Mouse (Mus musculus) CH12.LX (cell line): ENCODE measurements at regions not wholly inside any gene's neighbourhood (a gene's known extent, or its start where the extent isn't known, plus 50 kb on each side); places are given as distances from the start of the nearest gene placed in this dataset.

Experiments used
- DNase-seq: peaks from one replicate; pipeline ENCODE4 v3.0.0-alpha.2; 2013; ENCODE audit errors: extremely low read depth
- H3K27ac ChIP-seq: 2 replicates; pipeline ENCODE4 v1.5.1; 2012; ENCODE audit warnings: low read depth, mild to moderate bottlenecking, control low read depth, moderate library complexity; ENCODE audit not compliant: insufficient read depth
- H3K27me3 ChIP-seq: replicated peaks from 2 replicates; pipeline ENCODE3; 2012; ENCODE audit warnings: inconsistent platforms
- H3K36me3 ChIP-seq, 2 experiments: replicated peaks in 1 of 2; 2 replicates each; pipeline versions ENCODE3 to v1.6.1; 2012; ENCODE audit warnings: inconsistent platforms in 1 of 2, low read length in 1 of 2, mild to moderate bottlenecking in 1 of 2, mixed read lengths in 1 of 2, moderate library complexity in 1 of 2; ENCODE audit not compliant: control insufficient read depth in 1 of 2, insufficient read depth in 1 of 2
- H3K4me1 ChIP-seq, 2 experiments: 2 replicates each; pipeline ENCODE4 v1.6.1; 2012; ENCODE audit warnings: inconsistent platforms in 1 of 2, moderate library complexity in 1 of 2; ENCODE audit not compliant: insufficient read depth in 2 of 2, control insufficient read depth in 1 of 2
- H3K4me2 ChIP-seq: 2 replicates; pipeline ENCODE4 v1.6.1; 2012; ENCODE audit warnings: low read depth, mild to moderate bottlenecking, control low read depth; ENCODE audit not compliant: poor library complexity, insufficient read depth, severe bottlenecking
- H3K4me3 ChIP-seq, 3 experiments: fragments of 150-350 bp in 1 of 3; sonication (generic) in 1 of 3; replicated peaks in 1 of 3; 2 replicates each; pipeline versions ENCODE3 to v1.5.1; 2011 to 2012; ENCODE audit warnings: low read depth in 2 of 3, low read length in 2 of 3, mild to moderate bottlenecking in 2 of 3, moderate library complexity in 2 of 3, control low read depth in 1 of 3, improper control_type of control experiment in 1 of 3, inconsistent platforms in 1 of 3, mixed read lengths in 1 of 3; ENCODE audit not compliant: poor library complexity in 1 of 3
- H3K79me2 ChIP-seq: replicated peaks from 2 replicates; pipeline ENCODE4 v1.6.1; 2012; ENCODE audit warnings: mild to moderate bottlenecking, moderate library complexity; ENCODE audit not compliant: control insufficient read depth, poor library complexity, insufficient read depth, severe bottlenecking; ENCODE audit errors: extremely low read depth
- H3K9ac ChIP-seq: 2 replicates; pipeline ENCODE4 v1.6.1; 2012; ENCODE audit warnings: low read depth, mild to moderate bottlenecking, control low read depth, moderate library complexity; ENCODE audit not compliant: insufficient read depth
- H3K9me3 ChIP-seq: replicated peaks from 2 replicates; pipeline ENCODE3; 2012; ENCODE audit warnings: low read length, inconsistent platforms, mixed read lengths
- BHLHE40 ChIP-seq: IDR thresholded peaks from 2 replicates; pipeline ENCODE4 v1.6.1; 2011; ENCODE audit warnings: mild to moderate bottlenecking, low read depth, low read length, improper control_type of control experiment
- CHD2 ChIP-seq: IDR thresholded peaks from 2 replicates; pipeline ENCODE4 v1.6.1; 2011; ENCODE audit warnings: low read length, improper control_type of control experiment
- CTCF ChIP-seq, 2 experiments: IDR thresholded peaks in 1 of 2; conservative IDR thresholded peaks in 1 of 2; 2 replicates each; pipeline ENCODE4 v1.5.1; 2011 to 2012; ENCODE audit warnings: low read depth in 2 of 2, low read length in 2 of 2, improper control_type of control experiment in 1 of 2, inconsistent platforms in 1 of 2, mild to moderate bottlenecking in 1 of 2, moderate library complexity in 1 of 2
- E2F4 ChIP-seq: IDR thresholded peaks from 2 replicates; pipeline ENCODE4 v1.6.1; 2011; ENCODE audit warnings: low read depth, low read length, improper control_type of control experiment; ENCODE audit not compliant: insufficient replicate concordance
- ETS1 ChIP-seq: conservative IDR thresholded peaks from 2 replicates; pipeline ENCODE4 v1.6.1; 2012; ENCODE audit warnings: low read depth, mild to moderate bottlenecking, inconsistent platforms, low read length, improper control_type of control experiment, moderate library complexity
- GABPA ChIP-seq: IDR thresholded peaks from 2 replicates; pipeline ENCODE4 v1.6.1; 2012; ENCODE audit warnings: low read depth, low read length, improper control_type of control experiment, inconsistent platforms; ENCODE audit not compliant: insufficient replicate concordance
- HCFC1 ChIP-seq: IDR thresholded peaks from 2 replicates; pipeline ENCODE4 v1.6.1; 2012; ENCODE audit warnings: low read depth, mild to moderate bottlenecking, inconsistent platforms, low read length, improper control_type of control experiment
- JUN ChIP-seq: IDR thresholded peaks from 2 replicates; pipeline ENCODE4 v1.6.1; 2011; ENCODE audit warnings: low read depth, mild to moderate bottlenecking, low read length, improper control_type of control experiment, moderate library complexity; ENCODE audit not compliant: insufficient read depth
- MAX ChIP-seq: IDR thresholded peaks from 2 replicates; pipeline ENCODE4 v1.6.1; 2011; ENCODE audit warnings: low read length, improper control_type of control experiment
- MAZ ChIP-seq: IDR thresholded peaks from 2 replicates; pipeline ENCODE4 v1.6.1; 2012; ENCODE audit warnings: low read depth, mild to moderate bottlenecking, inconsistent platforms, low read length, improper control_type of control experiment, moderate library complexity
- MEF2A ChIP-seq: IDR thresholded peaks from 2 replicates; pipeline ENCODE4 v1.6.1; 2014; ENCODE audit warnings: low read depth, mild to moderate bottlenecking, inconsistent platforms, low read length, improper control_type of control experiment, borderline replicate concordance
- MYC ChIP-seq: IDR thresholded peaks from 2 replicates; pipeline ENCODE4 v1.6.1; 2011; ENCODE audit warnings: low read depth, mild to moderate bottlenecking, improper control_type of control experiment, low read length
- NELFE ChIP-seq: IDR thresholded peaks from 2 replicates; pipeline ENCODE4 v1.6.1; 2011; ENCODE audit warnings: low read depth, low read length, improper control_type of control experiment
- PAX5 ChIP-seq: IDR thresholded peaks from 2 replicates; pipeline ENCODE4 v1.6.1; 2012; ENCODE audit warnings: low read length, inconsistent platforms, mixed read lengths
- POLR2A ChIP-seq: IDR thresholded peaks from 2 replicates; pipeline ENCODE4 v1.6.1; 2011; ENCODE audit warnings: low read depth, mild to moderate bottlenecking, improper control_type of control experiment, low read length
- POLR2AphosphoS2 ChIP-seq: IDR thresholded peaks from 2 replicates; pipeline ENCODE4 v1.6.1; 2011; ENCODE audit warnings: low read depth, low read length, improper control_type of control experiment
- SMC3 ChIP-seq: IDR thresholded peaks from 2 replicates; pipeline ENCODE4 v1.6.1; 2011; ENCODE audit warnings: low read depth, low read length, improper control_type of control experiment
- TBP ChIP-seq: conservative IDR thresholded peaks from 2 replicates; pipeline ENCODE4 v1.6.1; 2011; ENCODE audit warnings: low read depth, low read length, improper control_type of control experiment
- UBTF ChIP-seq: IDR thresholded peaks from 2 replicates; pipeline ENCODE4 v1.6.1; 2012; ENCODE audit warnings: low read depth, mild to moderate bottlenecking, inconsistent platforms, low read length, improper control_type of control experiment, moderate library complexity
- USF1 ChIP-seq: IDR thresholded peaks from 2 replicates; pipeline ENCODE4 v1.6.1; 2014; ENCODE audit warnings: low read depth, mild to moderate bottlenecking, inconsistent platforms, low read length, improper control_type of control experiment
- USF2 ChIP-seq: conservative IDR thresholded peaks from 2 replicates; pipeline ENCODE4 v1.6.1; 2011; ENCODE audit warnings: low read depth, low read length, improper control_type of control experiment
- ZC3H11A ChIP-seq: IDR thresholded peaks from 2 replicates; pipeline ENCODE4 v1.6.1; 2012; ENCODE audit warnings: low read depth, mild to moderate bottlenecking, inconsistent platforms, low read length, improper control_type of control experiment
- ZKSCAN1 ChIP-seq: IDR thresholded peaks from 2 replicates; pipeline ENCODE4 v1.6.1; 2012; ENCODE audit warnings: low read depth, inconsistent platforms, low read length, improper control_type of control experiment, borderline replicate concordance
- ZNF384 ChIP-seq: IDR thresholded peaks from 2 replicates; pipeline ENCODE4 v1.6.1; 2012; ENCODE audit warnings: low read depth, low read length, improper control_type of control experiment, inconsistent platforms
- dilution Hi-C: fragments of 300-500 bp; cut with MboI; formaldehyde crosslinking; loops from 2 replicates; pipeline ENCODE4 v1.14.3; 2020; ENCODE audit warnings: low sequenced_read_pairs; ENCODE audit not compliant: extremely low pct_unique_long_range_greater_than_20kb, extremely low pct_ligation_motif_present
- in situ Hi-C: fragments of 300-500 bp; cut with MboI; formaldehyde crosslinking; loops from 3 replicates; pipeline ENCODE4 v1.14.3; 2019; ENCODE audit warnings: low sequenced_read_pairs, low pct_ligation_motif_present, low pct_unique_long_range_greater_than_20kb, mixed read lengths

DNA sequence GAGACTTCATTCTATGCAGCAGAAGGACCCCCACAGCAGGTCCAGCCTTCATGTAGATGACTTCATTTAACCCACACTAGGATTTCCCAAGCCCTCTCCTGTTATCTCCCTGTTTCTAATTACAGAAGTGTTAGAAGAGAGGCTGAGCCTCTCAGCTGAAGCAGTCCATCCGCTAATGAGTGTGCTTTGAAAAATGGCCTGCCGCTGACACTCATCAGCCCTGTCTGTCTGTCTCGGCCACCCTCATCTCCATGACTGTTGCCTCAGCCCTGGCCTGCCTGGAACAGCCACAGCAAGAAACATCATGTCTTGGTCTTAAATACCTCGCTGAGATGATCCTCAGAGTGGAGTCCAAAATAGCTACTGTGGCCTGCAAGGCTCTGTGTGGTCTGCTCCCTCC, 273.1 kb downstream of the Slc30a10 start:
- no peaks in the 10 kb centered on the region for H3K79me2 ChIP-seq
- no peak overlapping the region for H3K9ac ChIP-seq
- no peak overlapping the region for H3K4me3 ChIP-seq
- peaks cover 22% of the 10 kb centered on the region for H3K9me3 ChIP-seq
- DNase-seq: no peak
- in situ Hi-C loops (no loop called here), dilution Hi-C loops (no loop called here)
- no peaks in the 10 kb centered on the region for H3K27me3 ChIP-seq
- no peak overlapping the region for H3K4me2 ChIP-seq
- no peak for TF ChIP-seq ZNF384
- no peak for TF ChIP-seq ETS1
- no peak for TF ChIP-seq USF1
- TF ChIP-seq MYC: no peak
- no peak for TF ChIP-seq MEF2A
- TF ChIP-seq BHLHE40: no peak
- TF ChIP-seq E2F4: no peak
- TF ChIP-seq MAZ: no peak
- peaks cover 0 to 18% of the 10 kb centered on the region in 2 experiments; a peak in 1 of 4 replicates for H3K4me1 ChIP-seq
- no peaks in the 10 kb centered on the region for H3K36me3 ChIP-seq
- H3K27ac ChIP-seq: no peak overlapping the region

DNA sequence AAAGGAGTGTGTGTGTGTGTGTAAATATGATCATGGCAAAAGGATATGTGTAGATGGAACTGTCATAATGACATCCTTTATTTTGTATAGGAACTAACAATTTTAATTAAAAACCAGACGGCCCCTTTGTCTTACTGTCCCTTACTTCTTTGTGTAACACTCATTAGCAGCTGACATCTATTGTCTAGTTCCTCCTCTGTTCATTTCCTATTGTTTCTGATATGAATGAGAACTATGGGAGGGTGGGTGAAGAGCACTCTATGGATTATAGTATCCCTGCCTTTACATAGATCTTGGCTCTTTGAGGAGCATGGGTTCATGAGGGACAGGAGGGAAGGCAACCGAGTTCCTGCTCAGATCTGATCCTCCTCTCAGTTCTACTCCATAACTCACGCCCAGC, 273.8 kb downstream of the Slc30a10 start:
- no peaks in the 10 kb centered on the region for H3K79me2 ChIP-seq
- H3K4me2 ChIP-seq: no peak overlapping the region
- no peaks in the 10 kb centered on the region for H3K27me3 ChIP-seq
- no peak overlapping the region for H3K4me3 ChIP-seq
- dilution Hi-C loops: no loop called here
- no peak overlapping the region for H3K9ac ChIP-seq
- no peak for DNase-seq
- TF ChIP-seq POLR2A (no peak), CHD2 (no peak), CTCF (conservative IDR thresholded peaks at IDR 0.05 in 1 of 2, IDR thresholded peaks at IDR 0.05 in 1 of 2; ENCODE audit: low read depth in 2 of 2, low read length in 2 of 2) (no peak), UBTF (no peak), JUN (no peak), PAX5 (no peak), USF1 (no peak), ZKSCAN1 (no peak), E2F4 (no peak), MAZ (no peak), SMC3 (no peak), ZC3H11A (no peak), GABPA (no peak), MAX (no peak), POLR2AphosphoS2 (no peak), TBP (no peak), USF2 (no peak), HCFC1 (no peak), NELFE (no peak)
- TF ChIP-seq, all 38 proteins: peak for 0
- Histone ChIP-seq H3K9me3 (peaks cover 24% of the 10 kb centered on the region), H3K36me3 (no peaks in the 10 kb centered on the region), H3K27ac (no peak overlapping the region), H3K4me1 (peaks cover 0 to 15% of the 10 kb centered on the region in 2 experiments; a peak in 1 of 4 replicates)
- in situ Hi-C loops: no loop called here
